Mouse (Mus musculus) hindbrain, embryonic 16.5 days (tissue): ENCODE results near the gene Tnks1bp1. TPM values are rescaled to one million over a fixed set of nuclear protein-coding genes. Genes with fewer than 3 reads are reported as not detected.

ENCODE experiments used
- ATAC-seq: fragments of 200-750 bp; cut with Nextera tagmentation; 2 replicates; pipeline ENCODE4 v1.8.0; 2017; ENCODE audit warnings: moderate TSS enrichment, moderate library complexity
- H3K27ac ChIP-seq: fragments of 300-500 bp; sonication (generic); 2 replicates; pipeline ENCODE4 v1.5.1; 2014; ENCODE audit warnings: low read depth, mild to moderate bottlenecking, control low read depth, low read length, moderate library complexity
- H3K27me3 ChIP-seq: fragments of 300-500 bp; sonication (generic); replicated peaks from 2 replicates; pipeline ENCODE4 v1.6.1; 2014; ENCODE audit warnings: low read length; ENCODE audit not compliant: control insufficient read depth, insufficient read depth
- H3K36me3 ChIP-seq: fragments of 300-500 bp; sonication (generic); 2 replicates; pipeline ENCODE4 v1.6.1; 2014; ENCODE audit warnings: mild to moderate bottlenecking, low read length, moderate library complexity, mixed read lengths; ENCODE audit not compliant: control insufficient read depth, insufficient read depth
- H3K4me1 ChIP-seq: fragments of 300-500 bp; sonication (generic); 2 replicates; pipeline ENCODE4 v1.6.1; 2014; ENCODE audit warnings: low read depth, low read length; ENCODE audit not compliant: control insufficient read depth, insufficient read depth
- H3K4me2 ChIP-seq: fragments of 300-500 bp; sonication (generic); 2 replicates; pipeline ENCODE4 v1.6.1; 2014; ENCODE audit warnings: mild to moderate bottlenecking, low read length, control low read depth, moderate library complexity
- H3K4me3 ChIP-seq: fragments of 300-500 bp; sonication (generic); 2 replicates; pipeline ENCODE4 v1.5.1; 2014; ENCODE audit warnings: mild to moderate bottlenecking, low read length, control low read depth, moderate library complexity
- H3K9ac ChIP-seq: fragments of 300-500 bp; sonication (generic); 2 replicates; pipeline ENCODE4 v1.6.1; 2014; ENCODE audit warnings: low read depth, mild to moderate bottlenecking, control low read depth, low read length, moderate library complexity
- H3K9me3 ChIP-seq: fragments of 300-500 bp; sonication (generic); 2 replicates; pipeline ENCODE4 v1.6.1; 2014; ENCODE audit warnings: mild to moderate bottlenecking, low read length, moderate library complexity; ENCODE audit not compliant: control insufficient read depth
- WGBS: fragments of 180-500 bp; shearing (Covaris S2); extraction: QIAGEN DNeasy Blood & Tissue Kit; methylation state at CpG from one replicate; pipeline ENCODE4 v1.1.7; 2014; 5-methylcytosine and 5-hydroxymethylcytosine counted together
- polyA plus RNA-seq: library from polyadenylated mRNA; unstranded; fragments of >200 nt; fragmentation: Nextera tagmentation; extraction: Ambion mirVana; gene quantifications from 2 replicates; pipeline ENCODE4 v1.2.1, GENCODE M21; 2015

The Tnks1bp1 gene
- polyA plus RNA-seq, 1 experiment from 2014 or later: 19.6 TPM

GRCm38 (mm10) chr2:85098014-85098413 is 50.2 kb downstream of the Tnks1bp1 start:
- Histone ChIP-seq H3K27me3 (no peaks in the 10 kb centered on the region), H3K27ac (no peak overlapping the region), H3K9me3 (peaks cover 3% of the 10 kb centered on the region; the same call in 1 of the 2 replicates), H3K36me3 (no peaks in the 10 kb centered on the region), H3K9ac (no peak overlapping the region), H3K4me1 (no peaks in the 10 kb centered on the region), H3K4me2 (no peak overlapping the region), H3K4me3 (no peak overlapping the region)
- ATAC-seq: no peak
- 85% methylated on average over 2 of the region's 2 CpGs for WGBS

DNA sequence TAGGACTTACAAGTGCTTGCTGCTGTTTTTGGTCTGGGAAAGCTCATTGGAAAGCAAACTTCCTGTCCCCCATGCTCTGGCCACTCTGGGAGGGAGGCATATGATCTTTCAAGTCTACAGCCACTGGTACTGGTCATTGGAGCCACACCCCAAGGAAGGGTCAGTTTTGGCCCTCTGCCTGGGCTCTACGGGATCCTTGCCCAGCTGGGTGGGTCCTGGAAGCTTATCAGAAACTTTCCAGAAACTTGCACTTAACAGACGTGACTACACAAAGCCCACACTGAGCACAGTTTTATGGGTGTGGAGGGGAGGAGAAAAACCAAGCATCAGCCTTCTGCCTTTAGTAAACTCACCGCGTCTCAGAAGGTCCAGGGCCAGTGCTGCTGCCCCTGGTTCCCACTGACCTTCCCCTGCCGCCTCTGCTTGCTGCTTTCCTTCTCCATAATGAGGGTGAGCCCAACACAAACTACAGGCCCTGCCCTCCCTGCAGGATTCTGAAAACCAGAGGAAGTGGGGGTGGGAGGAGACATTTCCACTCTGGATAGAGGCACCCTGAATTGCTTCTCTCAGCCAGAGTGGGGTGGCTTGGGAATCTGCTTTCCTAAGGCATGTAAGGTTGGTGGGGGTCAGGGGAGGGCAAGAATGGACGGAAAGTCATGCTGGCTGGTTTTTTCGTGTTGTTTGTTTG is 51.1 kb downstream of the Tnks1bp1 start:
- H3K4me2 ChIP-seq: no peak overlapping the region
- WGBS: 70% methylated on average over 7 of the region's 7 CpGs
- no peak overlapping the region for H3K9ac ChIP-seq
- no peaks in the 10 kb centered on the region for H3K36me3 ChIP-seq
- ATAC-seq: peak; percentile 42; the same call in 1 of the 2 replicates
- no peak overlapping the region for H3K4me3 ChIP-seq
- H3K4me1 ChIP-seq: no peaks in the 10 kb centered on the region
- H3K27me3 ChIP-seq: no peaks in the 10 kb centered on the region
- H3K27ac ChIP-seq: no peak overlapping the region
- H3K9me3 ChIP-seq: peaks cover 3% of the 10 kb centered on the region; the same call in 1 of the 2 replicates

GRCm38 (mm10) chr2:85103201-85103600 is 55.4 kb downstream of the Tnks1bp1 start:
- Histone ChIP-seq H3K4me2 (no peak overlapping the region), H3K9me3 (peaks cover 3% of the 10 kb centered on the region; the same call in 1 of the 2 replicates), H3K9ac (no peak overlapping the region), H3K4me1 (no peaks in the 10 kb centered on the region), H3K4me3 (no peak overlapping the region), H3K27ac (no peak overlapping the region), H3K27me3 (no peaks in the 10 kb centered on the region), H3K36me3 (no peaks in the 10 kb centered on the region)
- no peak for ATAC-seq
- 75% methylated on average over 8 of the region's 8 CpGs for WGBS

GRCm38 (mm10) chr2:85105426-85106013 is 57.7 kb downstream of the Tnks1bp1 start:
- no peaks in the 10 kb centered on the region for H3K36me3 ChIP-seq
- no peaks in the 10 kb centered on the region for H3K27me3 ChIP-seq
- H3K27ac ChIP-seq: no peak overlapping the region
- ATAC-seq: no peak
- no peak overlapping the region for H3K9ac ChIP-seq
- H3K9me3 ChIP-seq: peaks cover 3% of the 10 kb centered on the region; the same call in 1 of the 2 replicates
- H3K4me2 ChIP-seq: no peak overlapping the region
- H3K4me1 ChIP-seq: no peaks in the 10 kb centered on the region
- 86% methylated on average over 11 of the region's 11 CpGs for WGBS
- H3K4me3 ChIP-seq: no peak overlapping the region

GRCm38 (mm10) chr2:85106068-85106790 is 58.4 kb downstream of the Tnks1bp1 start:
- no peak overlapping the region for H3K9ac ChIP-seq
- H3K4me3 ChIP-seq: no peak overlapping the region
- no peak for ATAC-seq
- 69% methylated on average over 7 of the region's 7 CpGs for WGBS
- H3K27me3 ChIP-seq: no peaks in the 10 kb centered on the region
- H3K9me3 ChIP-seq: peaks cover 1% of the 10 kb centered on the region; the same call in 1 of the 2 replicates
- no peak overlapping the region for H3K27ac ChIP-seq
- H3K4me2 ChIP-seq: no peak overlapping the region
- H3K4me1 ChIP-seq: no peaks in the 10 kb centered on the region
- H3K36me3 ChIP-seq: no peaks in the 10 kb centered on the region

GRCm38 (mm10) chr2:85106941-85107340 is 59.1 kb downstream of the Tnks1bp1 start:
- Histone ChIP-seq H3K9ac (no peak overlapping the region), H3K27me3 (no peaks in the 10 kb centered on the region), H3K9me3 (no peaks in the 10 kb centered on the region), H3K4me3 (no peak overlapping the region), H3K36me3 (no peaks in the 10 kb centered on the region), H3K4me1 (no peaks in the 10 kb centered on the region), H3K27ac (no peak overlapping the region), H3K4me2 (no peak overlapping the region)
- ATAC-seq: no peak
- WGBS: 82% methylated on average over 4 of the region's 4 CpGs

DNA sequence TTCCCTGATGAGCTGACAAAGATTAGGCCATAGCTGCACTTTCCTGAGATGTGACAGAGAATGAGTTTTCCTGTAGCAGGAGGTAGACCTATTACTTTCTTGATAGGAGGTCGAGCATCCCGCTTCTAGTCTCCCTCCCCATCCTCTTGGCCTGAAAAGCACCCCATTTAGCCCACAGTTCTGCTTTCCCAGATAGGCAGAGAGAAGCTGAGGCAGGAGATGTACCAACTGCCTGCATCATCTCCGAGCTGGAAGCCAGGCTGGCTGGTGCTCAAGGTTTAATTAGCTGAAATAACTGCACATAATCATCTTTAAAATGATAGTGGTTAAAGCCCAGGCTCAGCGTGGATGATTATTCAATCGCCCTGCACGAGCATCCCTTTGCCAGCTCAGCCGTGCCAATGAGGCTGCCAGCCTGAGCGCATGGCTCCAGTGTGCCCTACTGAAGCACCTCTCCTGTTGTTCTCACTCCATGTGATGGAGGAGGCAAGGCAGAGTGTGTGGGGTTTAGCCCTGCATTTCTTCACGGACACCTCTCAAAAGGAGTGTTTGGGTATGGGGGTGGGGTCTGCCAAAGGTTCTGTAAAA is 62.6 kb downstream of the Tnks1bp1 start:
- no peaks in the 10 kb centered on the region for H3K4me1 ChIP-seq
- H3K9me3 ChIP-seq: no peaks in the 10 kb centered on the region
- no peak overlapping the region for H3K4me2 ChIP-seq
- no peaks in the 10 kb centered on the region for H3K27me3 ChIP-seq
- H3K4me3 ChIP-seq: no peak overlapping the region
- ATAC-seq: peak; percentile 88
- H3K27ac ChIP-seq: no peak overlapping the region
- 71% methylated on average over 9 of the region's 9 CpGs for WGBS
- H3K36me3 ChIP-seq: no peaks in the 10 kb centered on the region
- H3K9ac ChIP-seq: no peak overlapping the region
